Comparison of ENCODE assay signal across 9 mouse cellular contexts in the genomic region with DNA sequence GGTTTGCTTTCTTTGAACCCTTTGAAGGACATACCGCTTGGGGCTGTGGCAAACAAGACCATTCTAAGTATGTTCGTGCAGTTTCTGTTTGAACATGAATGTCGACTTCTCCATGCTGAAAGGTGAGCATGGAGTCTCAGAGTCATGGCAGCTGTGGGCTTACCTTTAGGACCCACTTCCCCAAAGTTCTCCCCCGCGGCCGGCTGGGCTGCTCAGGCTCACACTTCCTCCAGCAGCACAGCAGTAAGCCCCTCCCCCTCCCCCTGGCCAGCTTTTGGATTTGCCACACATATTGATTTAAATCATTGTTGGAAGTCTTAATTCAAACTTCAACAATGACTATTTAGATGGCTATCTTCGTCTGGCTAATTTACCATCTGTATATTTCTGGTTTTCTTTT. TPM values are rescaled to one million over a fixed set of nuclear protein-coding genes. Genes with fewer than 3 reads are reported as not detected.
A peak's percentile ranks its signal among the peaks of the same experiment; 100 is the strongest.
DNase-seq lines count a peak whose midpoint lies in the region; ATAC-seq and TF ChIP-seq lines count a peak whose summit lies in the region.
"Had no signal": no experiment of that assay in that cellular context is flagged by ENCODE, and none has a peak within 500 bp of the region (broad histone marks: within the 10 kb centered on the region; RNA-seq: fewer than 3 reads in every experiment).

No protein-coding gene starts in this region.

- no peak for TF ChIP-seq CTCF in kidney, adult 2 months (conservative IDR thresholded peaks at IDR 0.05; ENCODE audit: insufficient read depth, insufficient read length, low read depth, low read length)

- no peaks in the 10 kb centered on the region for H3K36me3 ChIP-seq in kidney, adult 2 months (ENCODE audit: control insufficient read depth, insufficient read depth, low read length)
- no peaks in the 10 kb centered on the region for H3K36me3 ChIP-seq in forebrain, embryonic 10.5 days (replicated peaks)
- H3K36me3 ChIP-seq in limb, embryonic 11.5 days (ENCODE audit: control insufficient read depth, insufficient read depth, low read length) = no peaks in the 10 kb centered on the region
- H3K36me3 ChIP-seq in neural tube, embryonic 13.5 days = no peaks in the 10 kb centered on the region

- WGBS in kidney, adult 2 months = 10% methylated on average over 7 of the region's 7 CpGs
- 14% methylated on average over 7 of the region's 7 CpGs for WGBS in forebrain, embryonic 10.5 days
- WGBS in limb, embryonic 11.5 days = 12% methylated on average over 7 of the region's 7 CpGs
- 17% methylated on average over 7 of the region's 7 CpGs for WGBS in neural tube, embryonic 13.5 days

- H3K4me1 ChIP-seq in kidney, adult 2 months (ENCODE audit: control insufficient read depth, insufficient read depth, low read length) = no peaks in the 10 kb centered on the region
- peaks cover 17% of the 10 kb centered on the region for H3K4me1 ChIP-seq in forebrain, embryonic 10.5 days
- no peaks in the 10 kb centered on the region for H3K4me1 ChIP-seq in limb, embryonic 11.5 days (ENCODE audit: control insufficient read depth, insufficient read depth, low read length)
- H3K4me1 ChIP-seq in neural tube, embryonic 13.5 days (replicated peaks) = peaks cover 4% of the 10 kb centered on the region

- H3K27me3 ChIP-seq in kidney, adult 2 months (replicated peaks; ENCODE audit: control insufficient read depth, insufficient read depth, low read length) = no peaks in the 10 kb centered on the region
- no peaks in the 10 kb centered on the region for H3K27me3 ChIP-seq in forebrain, embryonic 10.5 days (ENCODE audit: poor library complexity, severe bottlenecking)
- H3K27me3 ChIP-seq in limb, embryonic 11.5 days (ENCODE audit: control insufficient read depth, insufficient read depth, low read length) = 0 out of 2 replicates have a peak, but pooled peaks cover 2% of the 10 kb centered on the region
- no peaks in the 10 kb centered on the region for H3K27me3 ChIP-seq in neural tube, embryonic 13.5 days

- H3K9me3 ChIP-seq in forebrain, embryonic 10.5 days = no peaks in the 10 kb centered on the region; the same call in 1 of the 2 replicates
- H3K9me3 ChIP-seq in limb, embryonic 11.5 days (ENCODE audit: control insufficient read depth, low read length) = no peaks in the 10 kb centered on the region
- no peaks in the 10 kb centered on the region for H3K9me3 ChIP-seq in neural tube, embryonic 13.5 days

- no peak overlapping the region for H3K9ac ChIP-seq in limb, embryonic 11.5 days (ENCODE audit: low read length)
- H3K9ac ChIP-seq in neural tube, embryonic 13.5 days = no peak overlapping the region

- H3K27ac ChIP-seq in kidney, adult 2 months (ENCODE audit: insufficient read depth, low read depth, low read length) = no peak overlapping the region
- no peak overlapping the region for H3K27ac ChIP-seq in forebrain, embryonic 10.5 days
- no peak overlapping the region for H3K27ac ChIP-seq in limb, embryonic 11.5 days (replicated peaks; ENCODE audit: low read depth, low read length)
- no peak overlapping the region for H3K27ac ChIP-seq in neural tube, embryonic 13.5 days (replicated peaks)

- peak; percentile 11 to 22 for DNase-seq in kidney, postnatal 4 days
- DNase-seq in kidney, adult 2 months = no peak
- no peak for DNase-seq in forebrain, embryonic 10.5 days (ENCODE audit: extremely low spot score, low spot score)
- peak; percentile 47 for DNase-seq in limb, embryonic 11.5 days (ENCODE audit: low spot score)
- no peak for DNase-seq in right cerebral cortex, postnatal 25 days
- no peak for DNase-seq in testis, postnatal 10 days (ENCODE audit: low spot score)
- DNase-seq in thymus, postnatal 10 days (ENCODE audit: low spot score in 2 of 2) = no peak
- DNase-seq: cerebellum, adult 2 months had no signal

- no peak for TF ChIP-seq POLR2A in kidney, adult 2 months (IDR thresholded peaks at IDR 0.05; ENCODE audit: low read depth, low read length)

- no peak overlapping the region for H3K4me3 ChIP-seq in kidney, adult 2 months (ENCODE audit: insufficient read depth, low read depth, low read length)
- H3K4me3 ChIP-seq in forebrain, embryonic 10.5 days = peak overlapping the region; percentile 38
- H3K4me3 ChIP-seq in limb, embryonic 11.5 days (ENCODE audit: low read depth, low read length) = peak overlapping the region; percentile 6; the same call in 1 of the 2 replicates
- no peak overlapping the region for H3K4me3 ChIP-seq in neural tube, embryonic 13.5 days

- ATAC-seq in limb, embryonic 11.5 days (ENCODE audit: insufficient number of reproducible peaks, low FRiP score, low TSS enrichment, low read depth) = no peak
- no peak for ATAC-seq in neural tube, embryonic 13.5 days (ENCODE audit: low read depth)

- peak overlapping the region; percentile 36 for H3K4me2 ChIP-seq in limb, embryonic 11.5 days (ENCODE audit: low read depth, severe bottlenecking)
- peak overlapping the region; percentile 37 for H3K4me2 ChIP-seq in neural tube, embryonic 13.5 days

RNA-seq across cellular contexts. Expression of a gene that starts 44.7 kb away (rescaled TPM):
- polyA plus RNA-seq in kidney, adult 2 months (2012; rRNA removed) = 32.5 and 39.8 TPM in 2 replicates
- 161 TPM in 2 replicates for polyA plus RNA-seq in forebrain, embryonic 10.5 days (2016; fragmentation: Nextera tagmentation; extraction: Ambion mirVana)
- 148 and 149 TPM in 2 replicates for polyA plus RNA-seq in limb, embryonic 11.5 days (2014; fragmentation: Nextera tagmentation; extraction: Ambion mirVana)
- 181 and 190 TPM in 2 replicates for polyA plus RNA-seq in neural tube, embryonic 13.5 days (2015; fragmentation: Nextera tagmentation; extraction: Ambion mirVana)

Comparison
In these comparisons a context has a peak if more than half of its experiments do, and no peak if none do; other contexts are left out.
1. DNase-seq: peak in kidney, postnatal 4 days (2 of 2) and limb, embryonic 11.5 days (single experiment); none in kidney, adult 2 months (single experiment), forebrain, embryonic 10.5 days (single experiment), right cerebral cortex, postnatal 25 days (single experiment), testis, postnatal 10 days (single experiment) and thymus, postnatal 10 days (0 of 2).
2. H3K4me3 ChIP-seq: peak in forebrain, embryonic 10.5 days (single experiment) and limb, embryonic 11.5 days (single experiment); none in kidney, adult 2 months (single experiment) and neural tube, embryonic 13.5 days (single experiment).